Mouse (Mus musculus): ENCODE results near the gene Rps6kb2.
"Not testable (repeated sequence)": the region's sequence is repeated elsewhere in the genome, so short reads cannot be mapped to it uniquely, and the experiment has no call there.

The Rps6kb2 gene

DNA sequence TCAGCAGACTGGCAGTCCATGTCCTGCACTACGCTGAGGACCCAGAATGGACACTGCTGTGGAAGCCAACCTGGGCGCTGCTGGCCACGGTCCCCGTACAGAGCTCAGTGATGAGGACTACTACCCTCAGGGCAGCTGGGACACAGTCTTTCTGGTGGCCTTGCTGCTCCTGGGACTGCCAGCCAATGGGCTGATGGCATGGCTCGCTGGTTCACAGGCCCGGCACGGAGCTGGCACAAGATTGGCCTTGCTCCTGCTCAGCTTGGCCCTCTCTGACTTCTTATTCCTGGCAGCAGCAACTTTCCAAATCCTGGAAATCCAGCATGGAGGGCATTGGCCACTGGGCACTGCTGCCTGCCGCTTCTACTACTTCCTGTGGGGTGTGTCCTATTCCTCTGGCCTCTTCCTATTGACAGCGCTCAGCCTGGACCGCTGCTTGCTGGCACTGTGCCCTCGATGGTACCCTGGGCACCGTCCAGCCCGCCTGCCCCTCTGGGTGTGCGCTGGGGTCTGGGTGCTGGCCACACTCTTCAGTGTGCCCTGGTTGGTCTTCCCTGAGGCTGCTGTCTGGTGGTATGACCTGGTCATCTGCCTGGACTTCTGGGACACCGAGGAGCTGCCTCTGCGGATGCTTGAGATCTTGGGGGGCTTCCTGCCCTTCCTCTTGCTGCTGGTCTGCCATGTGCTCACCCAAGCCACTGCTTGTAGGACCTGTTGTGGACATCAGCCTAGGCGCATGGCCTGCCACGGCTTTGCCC, 20.6 kb downstream of the Rps6kb2 start:
- DNase-seq (ENCODE audit: low spot score in 2 of 2) = no peak

DNA sequence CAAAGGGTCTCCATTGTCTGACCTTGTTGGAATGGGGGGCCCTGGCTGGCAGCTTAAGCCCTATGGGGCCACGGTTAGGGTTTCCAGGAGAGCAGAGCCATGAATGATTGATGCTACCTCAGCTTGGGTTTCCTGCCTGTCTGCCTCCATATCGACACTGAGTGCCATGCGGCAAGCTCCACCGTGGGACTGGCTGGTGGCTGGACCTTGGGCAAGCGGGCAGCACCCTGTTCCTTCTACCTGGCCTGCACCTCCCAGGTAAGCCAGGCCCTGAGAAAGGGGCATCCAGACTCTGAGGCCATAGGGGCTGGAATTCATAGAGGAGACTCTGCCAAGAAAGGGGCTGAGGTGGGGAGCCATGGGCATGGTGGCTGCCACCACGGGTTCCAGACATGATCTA, 23.0 kb downstream of the Rps6kb2 start:
- no peak for DNase-seq (ENCODE audit: low spot score in 2 of 2)

DNA sequence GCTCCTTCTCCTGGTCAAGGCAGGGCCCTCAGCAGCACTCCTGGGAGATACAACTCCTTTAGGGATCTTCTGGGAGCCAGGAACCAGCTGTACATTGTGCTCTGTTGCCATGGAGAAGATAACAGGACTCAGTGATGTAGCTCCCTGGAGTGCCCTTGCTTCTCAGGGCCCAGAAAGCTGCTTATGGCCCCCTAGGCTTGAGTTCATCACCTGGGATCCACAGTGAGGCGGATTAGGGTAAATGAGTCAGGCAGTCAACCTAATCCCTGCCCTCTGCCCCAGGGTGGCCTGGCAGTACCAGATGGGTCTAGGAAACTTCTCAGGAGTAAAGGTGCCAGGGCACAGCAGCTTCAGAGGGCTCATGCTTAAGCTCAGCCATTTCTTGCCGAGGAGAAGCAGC, 23.7 kb downstream of the Rps6kb2 start, which contains the start of gene Gpr152:
TSS of gene Gpr152 (plus strand) at position 342 of the 400 bp plus-strand sequence.
- DNase-seq (ENCODE audit: low spot score in 2 of 2) = no peak

DNA sequence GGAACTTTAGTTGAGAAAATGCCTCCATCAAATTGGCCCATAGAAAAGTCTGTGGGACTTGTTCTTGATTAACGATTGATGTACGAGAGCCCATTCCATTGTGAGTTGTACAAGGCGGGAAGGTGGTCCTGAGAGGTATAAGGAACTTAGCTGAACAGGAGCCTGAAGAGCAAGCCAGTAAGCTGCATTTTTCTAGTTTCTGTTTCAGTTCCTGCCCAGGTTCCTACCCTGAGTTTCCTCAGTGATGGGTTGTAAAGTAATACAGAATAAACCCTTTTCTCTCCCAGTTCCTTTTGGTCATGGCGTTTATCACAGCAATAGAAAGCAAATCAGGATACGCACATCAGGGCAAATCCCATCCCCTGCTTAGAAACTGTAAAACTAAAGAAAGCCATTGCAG, 25.2 kb downstream of the Rps6kb2 start:
- no peak for DNase-seq (ENCODE audit: low spot score in 2 of 2)

DNA sequence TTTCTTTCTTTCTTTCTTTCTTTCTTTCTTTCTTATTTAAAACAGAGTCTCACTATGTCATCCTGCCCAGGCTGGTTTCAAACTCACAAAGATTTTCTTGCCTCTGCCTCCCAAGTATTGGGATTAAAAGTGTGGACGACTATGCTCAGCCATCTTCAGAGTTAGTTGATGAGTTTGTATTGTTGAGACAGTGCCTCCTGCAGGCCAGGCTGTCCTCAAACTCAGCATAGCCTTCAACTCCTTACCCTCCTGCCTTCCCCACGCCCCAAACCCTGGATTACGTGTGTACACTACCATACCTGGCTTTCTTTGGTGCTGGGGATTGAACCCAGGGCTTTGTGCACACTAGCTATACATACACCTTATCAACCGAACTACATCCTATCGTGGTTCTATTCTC, 26.7 kb downstream of the Rps6kb2 start:
- no peak for DNase-seq (ENCODE audit: low spot score in 2 of 2)

DNA sequence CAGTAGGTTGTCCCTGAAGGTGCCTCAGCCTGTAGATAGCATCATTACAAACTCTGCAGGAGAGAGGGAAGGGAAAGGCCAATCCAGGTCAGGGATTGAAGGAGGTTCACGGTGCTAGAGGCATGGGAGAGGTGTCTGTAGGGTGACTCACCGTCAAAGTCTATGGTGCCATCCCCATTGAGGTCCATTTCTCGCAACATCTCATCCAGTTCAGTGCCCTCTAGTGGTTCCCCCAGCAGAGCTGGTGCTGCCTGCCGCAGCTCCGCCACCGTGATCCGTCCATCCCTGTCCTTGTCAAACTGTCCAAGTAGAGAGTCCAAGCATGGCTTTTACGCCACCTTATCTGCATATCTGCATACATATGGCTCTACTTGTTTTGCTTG, 27.2 kb downstream of the Rps6kb2 start:
- not testable (repeated sequence) for DNase-seq (ENCODE audit: low spot score in 2 of 2)

DNA sequence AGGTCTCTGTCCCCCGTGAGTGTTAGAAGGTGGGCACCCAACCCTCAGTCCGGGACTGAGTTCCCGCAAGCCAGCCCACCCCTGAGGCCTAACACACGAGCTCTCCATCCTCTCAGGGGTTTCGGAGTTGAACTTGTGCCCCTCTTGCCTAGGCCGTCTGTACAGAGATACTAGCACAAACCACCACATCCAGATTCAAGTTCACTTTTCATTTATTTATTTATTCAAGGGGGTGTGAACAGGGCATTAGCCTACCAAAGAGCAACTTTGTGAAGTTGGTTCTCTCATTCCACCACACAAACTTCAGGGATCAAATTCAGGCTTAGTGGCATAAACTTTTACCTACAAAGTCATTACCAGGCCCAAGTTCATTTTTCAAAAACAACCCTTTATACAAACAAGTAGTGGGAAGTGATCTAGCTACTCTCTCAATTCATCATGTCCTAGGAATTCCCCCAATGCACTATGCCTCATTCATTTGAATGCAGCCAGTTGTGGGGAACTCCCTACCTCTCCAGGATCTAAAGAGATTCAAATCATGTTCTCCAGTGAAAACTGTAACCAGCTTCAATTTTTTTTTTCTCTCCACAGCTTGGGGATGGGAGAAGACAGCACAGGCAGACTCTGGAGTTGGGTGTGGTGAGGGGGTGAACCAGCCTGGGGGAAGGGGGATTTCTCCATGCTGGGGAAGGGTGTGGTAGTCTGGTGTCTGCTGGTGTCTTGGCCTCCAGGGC, 27.8 kb downstream of the Rps6kb2 start:
- not testable (repeated sequence) for DNase-seq (ENCODE audit: low spot score in 2 of 2)

DNA sequence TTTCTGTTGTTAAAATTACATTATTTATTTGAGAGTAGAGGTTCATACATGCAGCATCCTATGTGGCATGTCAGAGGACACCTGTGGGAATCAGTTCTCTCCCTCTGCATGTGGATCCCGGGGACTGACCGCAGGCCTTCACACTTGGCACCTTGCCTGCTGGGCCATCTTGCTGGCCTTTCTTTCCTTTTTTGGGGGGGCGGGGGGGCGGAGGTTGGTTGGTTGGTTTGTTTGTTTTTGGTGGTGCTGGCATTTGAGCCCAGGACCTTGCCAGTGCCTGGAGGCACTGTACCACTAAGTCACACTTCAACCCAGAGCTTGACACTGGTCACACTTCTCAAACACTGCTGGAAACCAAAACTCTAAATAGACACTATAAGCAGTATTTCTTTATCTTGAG, 28.8 kb downstream of the Rps6kb2 start:
- no peak for DNase-seq (ENCODE audit: low spot score in 2 of 2)

DNA sequence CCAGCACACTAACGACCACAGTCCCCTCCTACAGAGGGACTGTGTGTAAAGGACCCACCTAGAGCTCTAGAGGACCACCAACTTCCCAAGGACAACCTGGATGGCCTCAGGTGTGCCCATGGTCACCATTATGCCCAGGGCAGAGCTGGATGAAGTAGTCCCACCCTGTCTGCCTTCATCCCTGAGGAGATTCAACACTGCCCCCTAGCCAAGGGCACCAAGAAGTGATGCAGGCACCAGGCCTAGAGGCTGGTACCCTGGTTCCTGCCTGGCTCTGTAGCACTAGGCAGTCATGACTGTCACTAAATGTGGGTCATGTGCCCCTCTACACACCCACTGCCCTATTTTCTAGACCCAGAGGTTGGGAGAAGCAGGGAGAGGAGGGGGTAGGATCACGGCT, 31.4 kb downstream of the Rps6kb2 start:
- DNase-seq (ENCODE audit: low spot score in 2 of 2) = no peak

DNA sequence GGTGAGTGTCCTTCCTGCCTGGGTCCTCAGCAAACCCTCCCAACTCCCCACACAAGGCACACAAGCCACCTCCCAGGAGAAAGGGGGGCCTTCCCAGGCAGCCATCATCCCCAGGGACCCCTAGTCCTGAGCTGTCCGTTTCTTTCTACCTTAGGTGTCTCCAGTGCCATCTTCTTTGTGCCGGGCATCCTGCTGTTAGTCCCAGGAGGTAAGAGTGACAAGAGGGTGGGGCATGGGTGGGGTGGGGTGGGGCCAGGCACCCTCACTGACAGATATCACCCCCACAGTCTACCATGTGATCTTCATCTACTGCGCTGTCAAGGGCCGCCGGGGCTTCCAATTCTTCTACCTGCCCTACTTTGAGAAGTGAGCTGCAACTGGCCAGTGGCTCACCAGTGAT, 32.1 kb downstream of the Rps6kb2 start:
- DNase-seq (ENCODE audit: low spot score in 2 of 2) = no peak

DNA sequence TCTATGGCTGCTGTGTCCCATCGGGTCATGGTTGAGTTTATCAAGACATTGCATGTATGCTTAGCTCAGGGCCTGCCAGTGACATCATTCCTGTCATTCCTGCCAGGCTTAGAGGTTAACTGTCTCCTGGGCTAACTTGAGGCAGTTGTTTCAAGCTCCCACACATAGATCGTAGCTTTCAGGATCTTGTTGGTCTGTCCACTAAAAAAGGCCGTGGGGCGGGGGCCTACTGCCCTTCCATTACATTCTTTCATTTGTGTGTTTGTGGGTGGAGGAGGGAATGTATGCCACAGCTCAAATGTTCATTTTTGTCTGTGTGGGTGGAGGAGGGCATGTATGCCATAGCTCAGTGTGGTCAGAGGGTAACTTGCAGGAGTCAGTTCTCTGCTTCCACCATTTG, 33.0 kb downstream of the Rps6kb2 start:
- DNase-seq (ENCODE audit: low spot score in 2 of 2) = no peak

DNA sequence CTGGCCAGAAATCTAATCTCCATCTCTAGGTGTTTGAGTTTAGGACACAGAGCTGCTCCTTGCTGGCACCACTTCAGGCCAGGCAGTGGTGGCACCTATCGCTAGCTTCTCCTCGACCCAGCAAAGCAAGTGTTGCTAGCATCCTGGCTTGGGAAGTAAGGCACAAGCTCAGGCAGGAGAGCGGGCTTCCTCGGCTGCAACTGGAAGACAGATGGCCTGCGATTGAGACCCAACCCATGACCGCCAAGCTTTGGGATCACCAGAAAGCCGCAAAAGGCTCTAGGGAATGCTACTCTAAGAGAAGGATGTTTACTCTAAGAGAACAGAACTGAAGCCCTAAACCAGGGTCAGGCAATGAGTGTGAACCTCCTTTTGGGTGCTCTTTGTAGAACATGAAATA, 33.7 kb downstream of the Rps6kb2 start:
- DNase-seq (ENCODE audit: low spot score in 2 of 2) = no peak

DNA sequence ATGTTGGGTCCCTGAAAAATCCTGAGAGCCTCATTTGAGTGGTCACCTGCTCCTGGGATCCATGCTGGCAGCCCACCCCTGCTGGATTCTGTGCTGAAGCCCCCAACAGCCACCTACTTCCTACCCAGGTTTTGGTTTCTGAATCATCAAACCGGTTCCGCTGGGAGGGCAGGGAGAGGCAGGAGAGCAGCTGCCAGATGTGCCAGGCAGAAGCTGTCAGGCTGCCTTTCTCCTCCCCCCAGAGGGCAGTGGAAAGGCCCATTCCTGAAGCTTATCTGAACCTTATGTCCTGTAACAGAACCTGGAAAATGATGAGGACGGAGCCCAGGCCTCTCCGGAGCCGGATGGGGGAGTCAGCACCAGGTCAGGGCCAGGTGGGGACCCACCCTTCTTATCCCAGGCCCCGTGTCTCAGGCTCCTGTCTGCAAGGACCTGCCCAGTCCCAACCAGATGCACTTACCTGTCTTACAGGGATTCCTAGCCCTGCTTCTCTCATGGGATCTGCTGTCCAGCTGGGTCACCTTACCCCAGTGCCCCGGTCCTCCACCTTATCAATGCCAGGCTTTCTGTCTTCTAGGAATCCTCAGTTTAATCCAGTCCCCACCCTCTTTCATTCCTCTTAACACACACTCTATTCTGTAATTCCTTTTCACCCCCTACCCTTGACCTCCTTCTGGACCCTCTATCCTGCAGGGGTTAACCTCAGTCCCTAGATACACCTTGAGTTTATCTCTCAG, 36.2 kb downstream of the Rps6kb2 start:
- no peak for DNase-seq (ENCODE audit: low spot score in 2 of 2)

DNA sequence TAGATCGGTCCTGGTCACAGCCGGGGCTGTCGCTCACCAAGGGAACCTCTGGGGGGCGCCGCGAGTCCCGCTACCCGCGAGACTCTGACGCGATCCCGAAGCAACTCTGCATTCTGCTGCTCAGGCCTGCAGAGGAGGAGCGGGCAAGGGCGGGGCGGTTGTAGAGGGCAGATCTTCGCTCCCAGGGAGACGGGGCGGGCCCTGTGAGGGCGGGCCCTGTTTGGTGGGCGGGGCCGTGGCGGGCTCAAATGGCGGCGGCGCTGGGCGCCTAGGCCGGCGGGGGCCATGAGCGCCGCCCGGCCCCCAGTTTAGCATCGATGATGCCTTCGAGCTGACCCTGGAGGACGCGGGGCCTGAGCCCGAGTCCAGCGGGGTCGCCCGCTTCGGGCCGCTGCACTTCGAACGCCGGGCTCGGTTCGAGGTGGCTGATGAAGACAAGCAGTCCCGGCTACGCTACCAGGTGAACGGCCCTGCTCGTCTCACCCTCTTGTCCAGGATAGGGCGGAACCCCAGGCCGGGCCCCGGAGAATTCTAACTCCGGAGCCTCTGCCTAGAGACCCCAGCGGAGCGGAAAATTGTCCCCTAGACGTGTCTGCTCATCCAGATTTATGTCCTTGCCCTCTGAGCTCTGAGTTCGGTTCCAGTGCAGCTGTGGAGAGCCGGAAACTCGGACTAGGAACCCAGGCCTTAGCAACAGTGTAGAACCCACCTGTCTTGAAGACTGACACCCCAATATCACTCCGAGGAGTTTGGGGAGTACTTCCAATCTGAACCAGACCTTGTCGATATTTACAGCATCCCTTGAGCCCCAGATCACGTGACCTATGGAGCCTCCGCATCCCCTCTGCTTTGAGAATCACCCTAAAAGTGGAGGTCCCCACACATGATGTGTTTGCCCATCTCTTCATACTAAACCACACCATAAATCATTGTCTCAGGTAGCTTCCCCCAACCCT, 37.1 kb downstream of the Rps6kb2 start, which contains the start of gene Aip:
TSS of gene Aip (minus strand) at position 118 of the 956 bp plus-strand sequence.
- DNase-seq (ENCODE audit: low spot score in 2 of 2) = peak; percentile 97 to 98

DNA sequence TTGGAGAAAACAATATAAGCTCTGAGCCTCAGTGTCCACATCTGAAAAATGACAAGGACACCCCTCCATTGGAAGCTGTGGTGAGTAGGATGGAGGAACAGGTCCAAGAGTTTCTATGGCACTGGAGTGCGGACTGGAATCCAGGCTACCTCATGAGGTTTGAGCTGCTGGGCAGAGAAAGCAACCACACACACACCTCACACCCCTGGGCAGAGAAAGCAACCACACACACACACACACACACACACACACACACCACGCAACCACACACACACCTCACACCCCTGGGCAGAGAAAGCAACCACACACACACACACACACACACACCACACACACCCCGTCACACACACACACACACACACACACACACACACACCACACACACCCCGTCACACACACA, 37.9 kb downstream of the Rps6kb2 start:
- DNase-seq (ENCODE audit: low spot score in 2 of 2) = not testable (repeated sequence)

DNA sequence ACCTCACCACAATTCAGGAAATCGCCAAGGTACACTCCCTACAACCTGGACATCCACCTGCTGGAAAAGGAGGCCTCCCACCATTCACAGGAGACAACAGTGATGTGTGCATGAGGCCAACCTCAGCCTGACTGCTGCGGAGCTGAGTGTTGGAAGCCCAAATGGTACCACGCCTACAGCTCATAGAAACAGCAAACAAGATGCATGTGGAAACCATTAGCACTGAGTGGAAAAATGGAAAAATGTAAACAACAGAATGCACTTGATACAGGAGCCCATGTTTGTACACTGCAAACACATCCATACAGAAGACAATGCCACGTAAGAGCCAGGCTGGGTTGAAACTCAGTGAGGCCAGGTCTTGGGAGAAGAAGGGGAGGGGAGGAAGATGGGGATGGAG, 38.7 kb downstream of the Rps6kb2 start:
- no peak for DNase-seq (ENCODE audit: low spot score in 2 of 2)

DNA sequence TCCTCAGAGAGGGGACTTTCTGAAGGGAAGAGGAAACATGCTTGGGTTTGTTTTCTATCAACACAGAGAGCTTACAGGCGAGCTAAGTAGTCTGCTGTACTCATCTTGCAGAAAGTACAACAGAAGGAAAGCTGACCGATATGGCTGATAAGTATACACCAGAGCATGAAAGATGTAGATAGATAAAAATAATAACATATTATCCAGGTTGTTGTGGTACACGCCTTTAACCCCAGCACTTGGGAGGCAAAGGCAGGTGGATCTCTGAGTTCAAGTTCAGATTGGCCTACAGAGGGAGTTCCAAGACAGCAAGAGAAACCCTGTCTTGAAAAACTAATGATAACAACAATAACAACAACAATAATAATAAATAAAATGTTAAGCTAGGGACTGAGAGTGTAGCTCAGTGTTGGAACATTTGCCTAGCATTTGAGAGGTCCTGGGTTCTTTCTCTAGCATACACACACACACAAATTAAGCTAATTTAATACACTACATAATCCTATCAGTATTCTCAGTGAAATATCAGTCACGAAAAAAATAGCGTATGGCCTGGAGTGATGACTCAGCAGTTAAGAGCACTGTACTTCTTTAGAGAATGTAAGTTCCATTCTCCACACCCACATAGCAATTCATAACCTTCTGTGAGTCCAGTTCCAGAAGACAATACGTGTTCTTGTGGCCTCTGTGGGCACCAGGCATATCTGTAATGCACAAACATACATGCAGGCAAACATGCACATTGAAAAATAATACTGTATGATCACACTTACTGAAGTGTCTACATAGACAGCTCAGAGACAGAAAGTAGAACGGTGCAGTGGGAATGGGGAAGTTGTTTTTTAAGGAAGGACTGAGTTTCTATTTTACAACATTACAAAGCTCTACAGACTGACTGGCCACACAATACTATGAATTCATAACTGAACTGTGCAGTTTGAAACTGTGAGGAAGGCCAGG, 40.5 kb downstream of the Rps6kb2 start:
- no peak for DNase-seq (ENCODE audit: low spot score in 2 of 2)

DNA sequence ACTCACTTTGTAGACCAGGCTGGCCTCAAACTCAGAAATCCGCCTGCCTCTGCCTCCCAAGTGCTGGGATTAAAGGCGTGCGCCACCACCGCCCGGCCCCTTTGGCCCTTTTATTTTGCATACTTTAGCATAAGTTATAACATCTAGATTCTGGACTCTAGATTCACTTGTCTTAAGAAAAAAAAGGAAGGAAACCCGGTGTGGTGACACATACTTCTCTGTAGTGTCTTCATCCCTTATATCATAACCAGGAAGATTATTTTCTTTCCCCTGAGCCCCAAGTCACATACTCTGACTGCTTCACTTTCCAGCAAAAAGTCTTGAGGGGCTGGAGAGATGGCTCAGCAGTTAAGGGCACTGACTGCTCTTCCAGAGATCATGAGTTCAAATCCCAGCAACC, 41.3 kb downstream of the Rps6kb2 start:
- DNase-seq (ENCODE audit: low spot score in 2 of 2) = not testable (repeated sequence)

DNA sequence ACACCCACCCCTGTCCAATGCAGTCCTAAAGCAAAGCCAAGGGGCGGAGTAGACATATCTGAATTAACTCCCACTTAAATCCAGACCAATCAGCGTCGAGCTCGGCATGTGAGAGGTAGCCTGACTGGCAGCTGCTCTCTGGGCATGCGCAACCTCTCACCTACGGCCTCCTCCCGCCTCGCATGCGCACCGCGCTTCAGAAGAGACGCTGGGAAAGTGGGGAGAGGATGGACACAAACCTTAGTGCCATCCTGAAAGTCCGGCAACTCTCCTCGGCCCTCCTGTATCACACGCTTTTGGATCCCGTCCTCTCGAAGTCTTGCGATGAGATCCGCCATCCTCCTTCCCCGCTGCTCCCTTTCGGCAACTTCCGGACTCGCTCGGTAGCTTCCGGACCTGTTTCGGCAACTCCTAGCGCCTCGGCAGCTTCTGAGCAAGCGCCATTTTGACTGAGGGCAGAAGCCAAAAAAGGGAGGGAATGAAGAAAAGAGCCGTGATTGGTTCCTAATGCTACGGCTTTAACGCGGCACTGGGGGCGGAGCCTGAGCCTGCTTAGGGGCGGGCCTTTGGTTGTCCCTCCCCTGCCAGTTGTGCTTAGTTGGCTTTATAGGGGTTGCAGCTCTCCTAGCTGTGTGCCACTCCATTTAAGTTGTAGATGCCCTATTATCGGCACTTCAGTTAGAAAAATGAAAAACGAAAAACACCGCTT, 41.9 kb downstream of the Rps6kb2 start:
- peak; percentile 97 to 99 for DNase-seq (ENCODE audit: low spot score in 2 of 2)

DNA sequence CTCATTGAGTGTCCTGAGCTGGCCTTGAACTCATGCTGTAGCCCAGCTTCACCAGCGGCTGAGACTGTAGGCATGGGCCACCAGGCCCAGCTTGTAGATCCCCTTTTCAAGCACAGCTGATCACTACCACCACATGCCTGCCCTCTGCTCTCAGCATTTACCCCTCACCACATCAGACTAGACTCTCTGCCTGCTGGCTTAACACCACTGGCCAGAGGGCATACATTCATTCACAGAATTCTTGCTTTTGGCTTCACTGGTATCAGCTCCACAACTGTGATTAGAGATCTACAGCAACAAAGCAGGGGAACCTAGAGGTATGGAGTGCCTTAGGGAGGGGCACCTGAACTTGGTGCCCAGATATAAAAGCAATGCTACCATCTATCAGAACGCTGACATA, 42.7 kb downstream of the Rps6kb2 start:
- no peak for DNase-seq (ENCODE audit: low spot score in 2 of 2)

All from heart, adult 9 months (tissue).